Mouse (Mus musculus) forebrain, embryonic 14.5 days (tissue): ENCODE results near the gene Ercc2. TPM values are rescaled to one million over a fixed set of nuclear protein-coding genes. Genes with fewer than 3 reads are reported as not detected.

Experiments used
- ATAC-seq: fragments of 200-750 bp; cut with Nextera tagmentation; 2 replicates; pipeline ENCODE4 v1.8.0; 2017; ENCODE audit warnings: mild to moderate bottlenecking, moderate library complexity
- DNase-seq: peaks from one replicate; pipeline ENCODE4 v3.0.0-alpha.2; 2015; ENCODE audit warnings: low spot score
- H3K27ac ChIP-seq: fragments of 300-500 bp; sonication (generic); 2 replicates; pipeline ENCODE4 v1.5.1; 2014; ENCODE audit warnings: low read depth, mild to moderate bottlenecking, control low read depth, low read length, moderate library complexity
- H3K27me3 ChIP-seq: fragments of 300-500 bp; sonication (generic); replicated peaks from 2 replicates; pipeline ENCODE4 v1.6.1; 2014; ENCODE audit warnings: low read length, control low read depth, mixed read lengths; ENCODE audit not compliant: control insufficient read depth, insufficient read depth
- H3K36me3 ChIP-seq: fragments of 300-500 bp; sonication (generic); 2 replicates; pipeline ENCODE4 v1.6.1; 2014; ENCODE audit warnings: low read length, control low read depth; ENCODE audit not compliant: control insufficient read depth, insufficient read depth
- H3K4me1 ChIP-seq: fragments of 300-500 bp; sonication (generic); 2 replicates; pipeline ENCODE4 v1.6.1; 2014; ENCODE audit warnings: antibody characterized with exemption, low read length, control low read depth; ENCODE audit not compliant: control insufficient read depth, insufficient read depth
- H3K4me2 ChIP-seq: fragments of 300-500 bp; sonication (generic); 2 replicates; pipeline ENCODE4 v1.6.1; 2014; ENCODE audit warnings: mild to moderate bottlenecking, control low read depth, low read length
- H3K4me3 ChIP-seq: fragments of 300-500 bp; sonication (generic); 2 replicates; pipeline ENCODE4 v1.5.1; 2014; ENCODE audit warnings: low read depth, low read length, control low read depth
- H3K9ac ChIP-seq: fragments of 300-500 bp; sonication (generic); 2 replicates; pipeline ENCODE4 v1.6.1; 2014; ENCODE audit warnings: mild to moderate bottlenecking, low read length, control low read depth, moderate library complexity
- H3K9me3 ChIP-seq: fragments of 300-500 bp; sonication (generic); replicated peaks from 2 replicates; pipeline ENCODE4 v1.6.1; 2016; ENCODE audit warnings: low read length, control low read depth, mixed read lengths; ENCODE audit not compliant: control insufficient read depth
- WGBS: fragments of 180-500 bp; shearing (Covaris S2); extraction: QIAGEN DNeasy Blood & Tissue Kit; methylation state at CpG from one replicate; pipeline ENCODE4 v1.1.7; 2014; 5-methylcytosine and 5-hydroxymethylcytosine counted together
- polyA plus RNA-seq: library from polyadenylated mRNA; unstranded; fragments of >200 nt; fragmentation: Nextera tagmentation; extraction: Ambion mirVana; gene quantifications from 2 replicates; pipeline ENCODE4 v1.2.1, GENCODE M21; 2014

The Ercc2 gene
- polyA plus RNA-seq, 1 experiment from 2014 or later, result 15.2 TPM

DNA sequence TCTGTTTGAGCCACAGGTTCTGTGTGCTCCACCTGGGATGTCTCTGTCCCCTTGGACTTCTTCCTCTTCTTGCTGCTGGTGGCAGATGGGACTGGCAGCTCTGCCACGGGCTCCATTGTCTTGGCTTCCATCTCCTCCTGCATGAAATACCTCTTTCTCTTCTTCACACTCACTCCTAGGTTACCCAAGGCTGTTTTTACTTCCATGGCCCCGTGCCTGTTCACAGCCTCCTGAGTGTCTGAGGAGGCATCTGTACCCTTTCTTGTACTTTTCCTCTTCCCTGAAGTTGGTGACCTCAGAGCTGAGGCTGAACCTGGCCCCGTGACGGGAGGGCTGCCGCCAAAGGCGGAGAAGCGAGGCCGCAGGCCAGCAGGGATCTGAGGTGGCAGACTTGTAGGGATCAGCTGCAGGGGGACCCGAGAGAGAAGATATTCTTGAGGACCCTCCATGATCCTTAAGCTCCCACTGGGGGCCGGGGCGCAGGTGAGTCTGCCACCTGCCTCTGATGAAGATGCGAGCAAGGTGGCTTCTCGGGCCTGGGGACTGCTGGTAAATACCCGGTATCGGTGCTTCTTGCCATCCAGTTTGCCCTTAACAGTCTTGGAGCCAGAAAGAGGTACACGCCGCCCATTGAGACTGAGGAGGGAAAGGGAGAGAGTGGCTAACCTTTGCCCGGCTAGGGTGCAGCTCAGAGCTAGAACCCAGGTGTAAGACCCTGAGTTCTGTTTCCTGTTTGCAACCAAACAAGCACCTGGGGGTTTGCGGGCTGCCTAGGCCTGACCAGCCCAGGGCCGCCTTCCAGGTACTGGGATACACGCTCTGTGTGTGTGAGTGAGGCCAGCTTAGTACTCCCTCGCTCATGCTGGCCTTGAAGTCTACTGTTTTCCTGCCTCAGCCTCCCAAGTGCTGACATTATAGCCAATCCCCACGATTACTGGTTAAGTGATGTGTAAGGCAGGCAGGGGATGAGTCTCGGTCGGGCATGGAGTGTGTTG is 24.1 kb upstream of the Ercc2 start:
- H3K9ac ChIP-seq, result 0 out of 2 replicates have a peak overlapping the region, but pooled peaks have one; percentile 67

DNA sequence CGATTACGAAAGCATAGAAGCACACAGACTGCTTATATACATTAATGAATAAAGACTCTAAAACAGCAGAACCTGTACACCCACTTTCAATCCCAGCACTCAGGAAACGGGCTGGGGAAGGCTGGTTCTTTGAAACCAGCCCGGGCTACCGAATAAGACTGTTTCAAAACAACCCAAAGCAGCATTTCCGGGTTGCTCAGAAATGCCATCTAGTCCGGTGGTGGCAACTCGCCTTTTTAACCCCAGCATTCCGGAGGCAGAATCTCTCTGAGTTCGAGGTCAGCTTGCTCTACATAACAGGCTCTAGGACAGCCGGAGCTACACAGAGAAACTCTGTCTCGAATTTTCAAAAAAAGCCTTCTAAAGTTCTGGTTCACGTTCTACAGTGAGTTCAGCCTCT is 23.2 kb upstream of the Ercc2 start:
- DNase-seq (no peak), ATAC-seq (no peak)
- peaks cover 25% of the 10 kb centered on the region for H3K36me3 ChIP-seq
- no peak overlapping the region for H3K27ac ChIP-seq
- 20% methylated on average over 13 of the region's 13 CpGs for WGBS
- H3K9me3 ChIP-seq, result no peaks in the 10 kb centered on the region
- H3K4me3 ChIP-seq, result peak overlapping the region; percentile 55
- H3K27me3 ChIP-seq, result no peaks in the 10 kb centered on the region
- H3K9ac ChIP-seq, result peak overlapping the region; percentile 67
- peaks cover 9% of the 10 kb centered on the region; the same call in 1 of the 2 replicates for H3K4me1 ChIP-seq
- peak overlapping the region; percentile 99 for H3K4me2 ChIP-seq

More for the DNA sequence above, 24.1 kb upstream of the Ercc2 start:
- DNase-seq (no peak), ATAC-seq (no peak)
- H3K27ac ChIP-seq, result no peak overlapping the region
- H3K4me3 ChIP-seq, result no peak overlapping the region
- peaks cover 35% of the 10 kb centered on the region for H3K36me3 ChIP-seq
- H3K4me1 ChIP-seq, result peaks cover 9% of the 10 kb centered on the region; the same call in 1 of the 2 replicates
- H3K27me3 ChIP-seq, result no peaks in the 10 kb centered on the region
- H3K4me2 ChIP-seq, result peak overlapping the region; percentile 99
- no peaks in the 10 kb centered on the region for H3K9me3 ChIP-seq
- 93% methylated on average over 25 of the region's 25 CpGs for WGBS

DNA sequence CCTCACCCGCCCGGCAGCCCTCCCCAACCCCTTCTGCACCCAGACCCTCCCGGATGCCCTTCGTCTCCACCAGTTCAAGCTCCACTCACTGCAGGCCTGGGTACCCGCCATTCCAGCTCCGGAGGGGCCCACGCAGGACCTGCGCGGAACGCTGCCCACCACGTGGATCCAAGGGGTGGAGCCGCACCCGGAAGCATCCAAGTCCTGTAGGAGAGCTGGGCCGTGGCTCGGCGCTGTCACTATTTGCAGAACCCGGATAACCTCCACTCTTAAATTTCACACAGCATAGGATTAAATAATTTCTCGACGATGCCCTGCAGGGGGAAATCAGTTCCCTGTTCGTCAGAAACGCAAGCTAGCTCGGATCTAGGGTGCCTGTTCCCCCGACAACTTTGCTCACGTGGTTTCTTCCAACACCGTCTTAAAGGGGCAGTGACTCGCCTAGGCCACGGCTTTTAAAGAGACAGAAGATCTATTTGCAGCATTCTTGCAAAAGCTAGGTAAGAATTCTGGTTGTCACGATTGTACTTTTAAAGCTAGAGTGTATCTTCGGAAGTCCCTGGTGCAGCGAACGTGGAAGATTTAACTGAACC is 22.4 kb upstream of the Ercc2 start, which contains the start of the genes Cd3eap and Ppp1r13l:
Gene Cd3eap (minus strand): TSS at position 185 of the 593 bp plus-strand sequence.
Gene Ppp1r13l (plus strand): TSS at position 451 of the 593 bp plus-strand sequence.
- ATAC-seq, result peak; percentile 81
- WGBS, result 0% methylated on average over 31 of the region's 31 CpGs
- peaks cover 22% of the 10 kb centered on the region for H3K36me3 ChIP-seq
- H3K4me2 ChIP-seq, result peak within 1 kb of the TSS; percentile 99
- peaks cover 9% of the 10 kb centered on the region; the same call in 1 of the 2 replicates for H3K4me1 ChIP-seq
- peak within 1 kb of the TSS; percentile 55 for H3K4me3 ChIP-seq
- H3K27ac ChIP-seq, result peak within 1 kb of the TSS; percentile 30; the same call in 1 of the 2 replicates
- peak within 1 kb of the TSS; percentile 67 for H3K9ac ChIP-seq
- H3K9me3 ChIP-seq, result no peaks in the 10 kb centered on the region
- no peaks in the 10 kb centered on the region for H3K27me3 ChIP-seq
- peak; percentile 94 for DNase-seq

DNA sequence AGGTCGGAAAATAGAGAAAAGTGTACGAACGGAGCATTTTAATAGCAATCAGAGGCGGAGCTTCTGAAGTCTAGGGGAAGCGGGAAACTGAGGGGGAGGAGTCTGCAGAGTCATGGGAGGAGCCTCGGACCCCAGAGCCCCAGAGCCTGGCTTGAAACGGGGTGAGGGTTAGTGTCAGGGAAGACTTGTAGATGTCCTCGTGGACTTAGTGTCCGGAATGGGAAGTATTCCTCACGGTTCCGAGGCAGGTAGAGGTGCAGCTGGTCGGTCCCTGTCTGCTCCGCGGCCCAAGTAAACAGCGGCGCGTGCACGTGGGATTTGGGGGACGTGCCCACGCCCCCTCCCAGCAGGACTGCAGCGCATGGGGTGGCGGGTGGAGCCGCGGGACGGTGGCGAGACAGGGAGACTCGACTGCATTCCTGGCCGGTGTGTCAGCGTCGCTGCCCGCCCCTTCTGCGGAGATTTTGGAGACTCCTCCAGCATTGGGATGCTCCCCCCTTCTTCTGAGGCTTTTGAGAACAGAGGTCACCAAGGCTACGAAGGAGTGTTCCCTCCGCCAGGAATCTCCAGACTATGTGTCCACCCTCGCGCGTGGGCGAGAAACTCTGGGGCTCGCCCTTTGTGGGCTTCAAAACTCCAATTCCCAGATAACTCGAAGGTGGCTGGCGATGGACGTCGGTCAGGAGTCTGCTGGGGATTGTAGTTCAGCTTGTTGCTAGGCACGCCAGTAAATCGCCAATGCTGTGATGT is 21.7 kb upstream of the Ercc2 start:
- no peak overlapping the region; the same call in 1 of the 2 replicates for H3K27ac ChIP-seq

DNA sequence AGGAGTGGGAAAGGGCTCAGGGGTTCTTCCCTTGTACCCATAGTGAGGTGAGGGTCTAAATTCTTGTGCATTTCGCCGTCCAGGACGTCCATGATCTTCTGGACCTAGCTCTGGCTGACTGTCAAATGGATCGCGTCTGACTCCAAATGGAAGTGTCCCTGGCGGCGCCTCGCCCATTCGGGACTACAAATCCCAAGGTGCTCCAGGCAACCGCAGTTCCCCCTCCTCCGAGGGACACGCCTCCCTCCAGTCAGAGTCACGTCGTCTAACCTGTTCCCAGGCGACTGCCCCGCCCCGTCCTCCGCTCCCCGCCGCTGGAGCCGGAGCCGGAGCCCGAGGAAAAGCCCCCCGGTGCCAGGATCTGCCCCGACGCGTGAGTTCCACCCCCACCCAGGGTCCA is 20.9 kb upstream of the Ercc2 start:
- DNase-seq (peak; percentile 95), ATAC-seq (peak; percentile 74)
- Histone ChIP-seq H3K4me2 (peak overlapping the region; percentile 99), H3K36me3 (peaks cover 11% of the 10 kb centered on the region), H3K9ac (peak overlapping the region; percentile 40; the same call in 1 of the 2 replicates), H3K4me1 (peaks cover 9% of the 10 kb centered on the region; the same call in 1 of the 2 replicates), H3K4me3 (peak overlapping the region; percentile 55), H3K27me3 (no peaks in the 10 kb centered on the region), H3K9me3 (no peaks in the 10 kb centered on the region), H3K27ac (no peak overlapping the region)
- WGBS, result under 1% methylated on average over 27 of the region's 27 CpGs

More for the DNA sequence above, 21.7 kb upstream of the Ercc2 start:
- H3K36me3 ChIP-seq, result peaks cover 16% of the 10 kb centered on the region
- peak overlapping the region; percentile 55 for H3K4me3 ChIP-seq
- peaks cover 9% of the 10 kb centered on the region; the same call in 1 of the 2 replicates for H3K4me1 ChIP-seq
- DNase-seq, result peak; percentile 71
- peak; percentile 74 for ATAC-seq
- peak overlapping the region; percentile 99 for H3K4me2 ChIP-seq
- no peaks in the 10 kb centered on the region for H3K9me3 ChIP-seq
- H3K27me3 ChIP-seq, result no peaks in the 10 kb centered on the region
- under 1% methylated on average over 45 of the region's 45 CpGs for WGBS
- H3K9ac ChIP-seq, result peak overlapping the region; percentile 67

DNA sequence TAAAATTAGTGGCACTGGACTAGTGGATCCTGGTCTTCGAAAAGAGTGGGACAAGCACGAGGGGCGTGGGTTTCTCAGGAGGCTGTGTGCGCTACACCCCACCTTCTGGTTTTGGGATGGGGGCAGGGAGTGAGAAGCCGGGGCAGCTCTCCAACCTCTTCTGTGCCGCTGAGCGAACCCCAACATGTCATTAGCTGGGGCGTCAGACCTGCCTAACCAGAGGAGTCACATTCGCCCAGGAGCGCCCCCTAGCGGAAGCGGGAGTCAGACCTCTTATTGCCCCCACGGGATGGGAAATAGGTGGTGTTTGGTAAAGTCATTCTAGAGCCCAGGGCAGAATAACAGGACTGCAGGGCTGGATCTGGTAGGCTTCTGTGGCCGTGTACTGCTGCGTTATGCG is 20.1 kb upstream of the Ercc2 start:
- peak overlapping the region; percentile 40; the same call in 1 of the 2 replicates for H3K9ac ChIP-seq
- H3K4me1 ChIP-seq, result peaks cover 9% of the 10 kb centered on the region; the same call in 1 of the 2 replicates
- 14% methylated on average over 16 of the region's 16 CpGs for WGBS
- H3K4me2 ChIP-seq, result peak overlapping the region; percentile 99
- ATAC-seq (no peak), DNase-seq (peak; percentile 49)
- H3K27me3 ChIP-seq, result no peaks in the 10 kb centered on the region
- no peaks in the 10 kb centered on the region for H3K9me3 ChIP-seq
- peak overlapping the region; percentile 55; the same call in 1 of the 2 replicates for H3K4me3 ChIP-seq
- no peak overlapping the region for H3K27ac ChIP-seq
- peaks cover 4% of the 10 kb centered on the region; the same call in 1 of the 2 replicates for H3K36me3 ChIP-seq

DNA sequence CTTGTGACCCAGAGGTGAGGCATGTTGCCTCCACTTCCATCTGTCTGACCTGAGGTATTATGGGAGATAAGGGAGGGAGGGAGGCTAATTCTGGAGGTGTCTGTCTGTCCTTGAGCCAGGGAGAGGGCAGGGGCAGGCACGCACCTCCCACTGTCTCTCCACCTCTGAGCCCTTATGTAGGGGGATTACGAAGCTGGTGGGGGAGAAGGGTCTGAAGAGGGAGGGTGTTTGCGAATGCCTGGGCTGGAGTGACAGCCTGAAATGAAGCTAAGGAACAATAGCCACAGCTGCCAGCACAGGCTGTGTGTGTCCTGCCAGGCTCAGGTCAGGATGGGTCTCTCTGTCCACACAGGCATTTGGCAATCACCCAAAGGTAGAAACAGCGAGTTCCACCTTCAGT is 19.5 kb upstream of the Ercc2 start:
- WGBS, result 19% methylated on average over 4 of the region's 4 CpGs
- H3K4me2 ChIP-seq, result no peak overlapping the region
- H3K27me3 ChIP-seq, result no peaks in the 10 kb centered on the region
- H3K4me3 ChIP-seq, result no peak overlapping the region
- H3K27ac ChIP-seq, result no peak overlapping the region
- H3K9ac ChIP-seq, result no peak overlapping the region
- ATAC-seq (no peak), DNase-seq (no peak)
- H3K36me3 ChIP-seq, result peaks cover 3% of the 10 kb centered on the region; the same call in 1 of the 2 replicates
- no peaks in the 10 kb centered on the region for H3K9me3 ChIP-seq
- peaks cover 9% of the 10 kb centered on the region; the same call in 1 of the 2 replicates for H3K4me1 ChIP-seq

DNA sequence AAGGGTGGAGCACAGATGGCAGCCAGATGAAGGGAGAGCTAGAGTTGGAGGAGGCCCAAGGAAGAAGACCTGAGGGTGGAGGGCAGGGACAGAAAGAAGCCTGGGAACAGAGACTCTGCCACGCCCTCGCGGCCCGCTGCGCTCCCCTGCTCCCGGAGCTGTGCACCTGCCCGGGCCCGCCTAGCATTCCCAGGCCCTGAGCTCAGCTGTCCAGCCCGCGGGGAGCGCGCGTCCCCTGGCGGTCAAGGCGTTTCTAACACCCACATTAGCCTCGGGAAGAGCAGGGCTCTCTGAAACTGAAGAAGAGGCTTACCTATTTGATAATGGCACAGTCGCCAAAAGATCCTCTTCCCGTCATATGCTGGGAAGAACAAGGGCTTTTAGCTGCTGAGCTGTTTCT is 17.9 kb upstream of the Ercc2 start:
- Histone ChIP-seq H3K9ac (no peak overlapping the region), H3K9me3 (no peaks in the 10 kb centered on the region), H3K4me2 (no peak overlapping the region), H3K4me1 (peaks cover 7% of the 10 kb centered on the region; the same call in 1 of the 2 replicates), H3K4me3 (no peak overlapping the region), H3K27me3 (no peaks in the 10 kb centered on the region), H3K27ac (no peak overlapping the region), H3K36me3 (no peaks in the 10 kb centered on the region)
- no peak for ATAC-seq
- peak; percentile 40 for DNase-seq
- 2% methylated on average over 18 of the region's 18 CpGs for WGBS
